Comparison of ENCODE assay signal across 16 mouse cellular contexts in the genomic region with DNA sequence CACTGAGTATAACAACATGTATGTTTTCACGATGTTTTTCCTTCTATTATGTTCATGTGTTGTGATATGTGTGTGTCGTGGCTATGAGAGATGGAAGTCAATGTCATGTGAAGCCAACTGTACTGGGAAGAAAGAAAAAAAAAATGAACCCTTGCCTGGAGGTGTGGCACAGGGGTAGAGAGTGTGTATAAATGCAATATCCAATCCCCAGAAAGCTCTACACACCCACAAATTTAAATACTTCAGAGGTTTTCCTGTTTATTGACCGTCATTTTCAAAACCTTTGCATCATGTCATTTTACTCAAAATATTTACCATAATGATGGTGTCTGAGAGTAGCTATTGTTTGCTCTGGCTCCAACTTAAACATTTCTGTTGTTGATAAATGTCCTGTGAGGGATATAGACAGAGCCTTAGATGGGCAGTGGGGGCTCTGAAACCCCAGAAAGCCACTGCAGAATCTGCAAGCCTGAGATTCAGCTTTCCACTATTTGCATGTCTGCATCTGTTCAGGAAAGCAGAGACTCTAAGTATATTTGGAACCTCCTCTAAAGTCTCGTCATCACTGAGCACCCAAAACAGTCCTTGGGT. TPM values are rescaled to one million over a fixed set of nuclear protein-coding genes. Genes with fewer than 3 reads are reported as not detected.
"Had no signal": no experiment of that assay in that cellular context is flagged by ENCODE, and none has a peak within 500 bp of the region (broad histone marks: within the 10 kb centered on the region; RNA-seq: fewer than 3 reads in every experiment).

No protein-coding gene starts in this region.

RNA-seq across cellular contexts. Expression of gene Clec2g, which starts 47.9 kb away (rescaled TPM):
- polyA plus RNA-seq: cerebellum, adult 2 months; cortical plate, adult 2 months; embryonic facial prominence, embryonic 10.5 days; embryonic facial prominence, embryonic 11.5 days; embryonic facial prominence, embryonic 12.5 days; erythroblast, embryonic 14.5 days; forebrain, embryonic 10.5 days; forebrain, embryonic 11.5 days; forebrain, embryonic 12.5 days; forebrain, embryonic 13.5 days; forebrain, embryonic 14.5 days; forebrain, embryonic 15.5 days; forebrain, embryonic 16.5 days; forebrain, postnatal 0 days; gonadal fat pad, adult 2 months; heart, adult 2 months had no signal
